Mouse (Mus musculus) small intestine, adult 2 months (tissue): Measurements from ENCODE around the gene Slc16a6.

Experiments used
- CTCF ChIP-seq: fragments of 200-500 bp; IDR thresholded peaks from 2 replicates; pipeline ENCODE4 v1.5.1; 2012; ENCODE audit warnings: low read depth, mild to moderate bottlenecking, control low read depth, inconsistent platforms, low read length, moderate library complexity, mixed read lengths; ENCODE audit not compliant: insufficient replicate concordance, insufficient read length; ENCODE audit errors: extremely low read depth
- POLR2A ChIP-seq: fragments of 200-500 bp; IDR thresholded peaks from 2 replicates; pipeline ENCODE4 v1.6.1; 2012; ENCODE audit warnings: low read depth, mild to moderate bottlenecking, control low read depth, inconsistent platforms, low read length, moderate library complexity

GRCm38 (mm10) chr11:109517816-109518215, 44.4 kb upstream of the Slc16a6 start:
- no peak for TF ChIP-seq POLR2A
- TF ChIP-seq CTCF, result no peak
